20 mouse cellular contexts compared by ENCODE assay signal in the genomic region with DNA sequence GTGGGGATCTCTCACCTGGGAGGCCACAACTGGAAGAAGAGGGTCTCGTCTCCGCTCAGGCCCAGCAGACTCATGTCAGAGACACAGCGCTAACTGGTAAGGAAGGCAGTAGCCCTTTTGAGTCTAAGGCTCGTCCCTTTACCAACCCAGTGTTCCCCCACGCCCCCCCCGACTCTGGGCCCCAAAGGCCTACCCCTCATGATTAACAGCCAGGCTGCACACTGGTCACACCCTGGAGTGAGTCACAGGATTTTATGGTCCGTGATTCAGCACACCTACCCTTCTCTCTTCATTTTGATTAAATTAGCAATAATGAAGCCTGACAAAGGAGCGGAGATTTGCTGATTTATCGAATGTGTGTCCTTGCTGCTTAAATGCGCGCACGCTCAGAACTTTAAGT.
DNase-seq lines count a peak whose midpoint lies in the region; ATAC-seq lines count a peak whose summit lies in the region.
"Had no signal": no experiment of that assay in that cellular context is flagged by ENCODE, and none has a peak within 500 bp of the region (broad histone marks: within the 10 kb centered on the region; RNA-seq: fewer than 3 reads in every experiment).

No protein-coding gene starts in this region.

- no peaks in the 10 kb centered on the region for H3K36me3 ChIP-seq in kidney, embryonic 14.5 days (ENCODE audit: control insufficient read depth, insufficient read depth, low read length)
- no peaks in the 10 kb centered on the region for H3K36me3 ChIP-seq in intestine, embryonic 15.5 days
- no peaks in the 10 kb centered on the region for H3K36me3 ChIP-seq in neural tube, embryonic 14.5 days (ENCODE audit: control insufficient read depth, insufficient read depth, low read length)
- H3K36me3 ChIP-seq: embryonic facial prominence, embryonic 13.5 days; forebrain, embryonic 15.5 days; heart, embryonic 15.5 days had no signal

- peak; percentile 46; the same call in 1 of the 2 replicates for ATAC-seq in kidney, embryonic 14.5 days (ENCODE audit: low FRiP score, low TSS enrichment)
- peak; percentile 89 for ATAC-seq in intestine, embryonic 15.5 days
- peak; percentile 44 for ATAC-seq in neural tube, embryonic 14.5 days (ENCODE audit: low read depth)
- ATAC-seq in erythroblast, adult 5-6 weeks (replicated peaks; ENCODE audit: low FRiP score, poor library complexity, severe bottlenecking) = no peak
- ATAC-seq: forebrain, embryonic 15.5 days; lung, postnatal 0 days had no signal

- no peaks in the 10 kb centered on the region for H3K9me3 ChIP-seq in kidney, embryonic 14.5 days (ENCODE audit: control insufficient read depth, low read length)
- H3K9me3 ChIP-seq in intestine, embryonic 15.5 days = no peaks in the 10 kb centered on the region
- no peaks in the 10 kb centered on the region for H3K9me3 ChIP-seq in neural tube, embryonic 14.5 days (ENCODE audit: control insufficient read depth, low read length)
- H3K9me3 ChIP-seq: embryonic facial prominence, embryonic 13.5 days; forebrain, embryonic 15.5 days; heart, embryonic 15.5 days had no signal

- H3K27me3 ChIP-seq in kidney, embryonic 14.5 days (ENCODE audit: control insufficient read depth, insufficient read depth, low read length) = no peaks in the 10 kb centered on the region
- no peaks in the 10 kb centered on the region for H3K27me3 ChIP-seq in intestine, embryonic 15.5 days (replicated peaks)
- H3K27me3 ChIP-seq in neural tube, embryonic 14.5 days (ENCODE audit: control insufficient read depth, insufficient read depth, low read length) = no peaks in the 10 kb centered on the region
- H3K27me3 ChIP-seq: embryonic facial prominence, embryonic 13.5 days; forebrain, embryonic 15.5 days had no signal

- H3K4me1 ChIP-seq in kidney, embryonic 14.5 days (ENCODE audit: control insufficient read depth, insufficient read depth, low read length) = 0 out of 2 replicates have a peak, but pooled peaks cover 8% of the 10 kb centered on the region
- peaks cover 8% of the 10 kb centered on the region; the same call in 1 of the 2 replicates for H3K4me1 ChIP-seq in intestine, embryonic 15.5 days (replicated peaks)
- H3K4me1 ChIP-seq in neural tube, embryonic 14.5 days (ENCODE audit: control insufficient read depth, insufficient read depth, low read length) = peaks cover 8% of the 10 kb centered on the region; the same call in 1 of the 2 replicates
- H3K4me1 ChIP-seq: forebrain, embryonic 15.5 days; heart, embryonic 15.5 days had no signal

- 52% methylated on average over 12 of the region's 12 CpGs for WGBS in kidney, embryonic 14.5 days
- 64% methylated on average over 12 of the region's 12 CpGs for WGBS in intestine, embryonic 15.5 days
- WGBS in neural tube, embryonic 14.5 days = 49% methylated on average over 12 of the region's 12 CpGs

- H3K4me3 ChIP-seq in kidney, embryonic 14.5 days (ENCODE audit: low read length) = no peak overlapping the region
- no peak overlapping the region for H3K4me3 ChIP-seq in intestine, embryonic 15.5 days (replicated peaks)
- H3K4me3 ChIP-seq in neural tube, embryonic 14.5 days (ENCODE audit: low read depth, low read length) = no peak overlapping the region
- H3K4me3 ChIP-seq: embryonic facial prominence, embryonic 13.5 days; forebrain, embryonic 15.5 days; heart, embryonic 15.5 days had no signal

- H3K9ac ChIP-seq in kidney, embryonic 14.5 days (ENCODE audit: low read depth, low read length) = no peak overlapping the region
- H3K9ac ChIP-seq in intestine, embryonic 15.5 days = no peak overlapping the region
- no peak overlapping the region for H3K9ac ChIP-seq in neural tube, embryonic 14.5 days (replicated peaks; ENCODE audit: low read depth, low read length)
- H3K9ac ChIP-seq: embryonic facial prominence, embryonic 13.5 days; forebrain, embryonic 15.5 days; heart, embryonic 15.5 days had no signal

- no peak overlapping the region for H3K4me2 ChIP-seq in kidney, embryonic 14.5 days (replicated peaks; ENCODE audit: low read depth, low read length)
- H3K4me2 ChIP-seq in intestine, embryonic 15.5 days (replicated peaks) = peak overlapping the region; percentile 11; the same call in 1 of the 2 replicates
- no peak overlapping the region for H3K4me2 ChIP-seq in neural tube, embryonic 14.5 days (ENCODE audit: low read depth, low read length)
- H3K4me2 ChIP-seq: embryonic facial prominence, embryonic 13.5 days; forebrain, embryonic 15.5 days; heart, embryonic 15.5 days had no signal

- no peak overlapping the region for H3K27ac ChIP-seq in kidney, embryonic 14.5 days (ENCODE audit: low read depth, low read length)
- no peak overlapping the region for H3K27ac ChIP-seq in intestine, embryonic 15.5 days
- H3K27ac ChIP-seq in neural tube, embryonic 14.5 days (ENCODE audit: low read depth, low read length) = peak overlapping the region; percentile 64; the same call in 1 of the 2 replicates
- H3K27ac ChIP-seq: embryonic facial prominence, embryonic 13.5 days; forebrain, embryonic 15.5 days; heart, embryonic 15.5 days had no signal

- no peak for DNase-seq in kidney, postnatal 25 days
- peak; percentile 46 for DNase-seq in 3T3-L1 (ENCODE audit: low read depth, low spot score)
- no peak for DNase-seq in left cerebral cortex, adult 18-20 months (ENCODE audit: low spot score in 2 of 2)
- DNase-seq: cerebellum, adult 11-12 months; cerebellum, postnatal 14 days; gastrocnemius, postnatal 25 days; heart, postnatal 4 days; kidney, adult 11 months; kidney, postnatal 10 days; layer of hippocampus, adult 9-11 months; liver; thymus, postnatal 14 days had no signal
